ENCODE assay signal across 14 mouse cellular contexts in the genomic region with DNA sequence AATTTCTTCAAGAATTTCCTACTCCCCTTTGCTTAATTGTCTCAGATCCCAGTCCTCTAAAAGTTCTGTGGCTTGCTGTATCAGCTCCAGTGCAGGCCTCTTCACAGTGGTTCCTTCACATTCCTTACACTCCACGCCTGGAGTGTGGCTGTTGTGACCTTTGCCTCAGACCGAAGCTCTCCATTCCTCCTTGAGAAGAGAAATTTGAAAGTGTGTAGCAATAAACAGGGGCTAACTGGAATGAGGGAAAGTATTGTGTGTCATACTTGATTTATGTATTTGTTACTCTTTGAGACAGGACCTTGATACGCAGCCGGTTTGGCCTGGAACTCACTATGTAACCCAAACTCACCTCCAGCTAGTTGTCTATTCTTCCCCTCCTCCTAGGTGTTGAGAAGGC. TPM values are rescaled to one million over a fixed set of nuclear protein-coding genes. Genes with fewer than 3 reads are reported as not detected.
DNase-seq lines count a peak whose midpoint lies in the region; ATAC-seq and TF ChIP-seq lines count a peak whose summit lies in the region.
"Had no signal": no experiment of that assay in that cellular context is flagged by ENCODE, and none has a peak within 500 bp of the region (broad histone marks: within the 10 kb centered on the region; RNA-seq: fewer than 3 reads in every experiment).

No protein-coding gene starts in this region.

- intact Hi-C loops in gastrocnemius, adult 2 months (cut with DNase I): loop anchor here (5.0 kb wide), 2 partner anchors 106 to 174 kb away; a partner anchor contains a TSS

- no peak for ATAC-seq in kidney, embryonic 16.5 days (ENCODE audit: low FRiP score, low TSS enrichment)
- ATAC-seq: CD4-positive, CD25-positive, alpha-beta regulatory T cell, adult 4 months; intestine, postnatal 0 days had no signal

- 72% methylated on average over 4 of the region's 4 CpGs for WGBS in kidney, embryonic 16.5 days

- no peaks in the 10 kb centered on the region for H3K9me3 ChIP-seq in kidney, embryonic 16.5 days (ENCODE audit: low read length)
- H3K9me3 ChIP-seq: embryonic facial prominence, embryonic 15.5 days; limb, embryonic 15.5 days had no signal

- peaks cover 20% of the 10 kb centered on the region for H3K4me1 ChIP-seq in kidney, embryonic 16.5 days (ENCODE audit: insufficient read depth, low read length)

- H3K4me2 ChIP-seq in kidney, embryonic 16.5 days (replicated peaks; ENCODE audit: low read depth, low read length): no peak overlapping the region

- DNase-seq in gastrocnemius, adult 2 months: no peak
- DNase-seq in gastrocnemius, postnatal 10 days: no peak
- no peak for DNase-seq in kidney, postnatal 10 days
- DNase-seq in Muller cell, postnatal 12 days (ENCODE audit: inconsistent ontology term): peak; percentile 24
- peak; percentile 36 for DNase-seq in lung, postnatal 10 days
- DNase-seq in thymus, postnatal 0 days (ENCODE audit: low spot score): no peak
- DNase-seq in testis, postnatal 14 days (ENCODE audit: low spot score): no peak
- DNase-seq: gastrocnemius, postnatal 25 days had no signal

- no peaks in the 10 kb centered on the region for H3K27me3 ChIP-seq in kidney, embryonic 16.5 days (ENCODE audit: insufficient read depth, low read length)

- no peaks in the 10 kb centered on the region for H3K36me3 ChIP-seq in kidney, embryonic 16.5 days (ENCODE audit: insufficient read depth, low read length)
- H3K36me3 ChIP-seq: embryonic facial prominence, embryonic 15.5 days; limb, embryonic 15.5 days had no signal

- no peak for TF ChIP-seq CTCF in gastrocnemius, adult 2 months (IDR thresholded peaks at IDR 0.05)

- 0 out of 2 replicates have a peak overlapping the region, but pooled peaks have one; percentile 83 for H3K27ac ChIP-seq in gastrocnemius, adult 2 months
- H3K27ac ChIP-seq in kidney, embryonic 16.5 days (ENCODE audit: low read length): peak overlapping the region; percentile 91

- H3K4me3 ChIP-seq in gastrocnemius, adult 2 months: no peak overlapping the region
- no peak overlapping the region for H3K4me3 ChIP-seq in kidney, embryonic 16.5 days (ENCODE audit: low read length)

- no peak overlapping the region for H3K9ac ChIP-seq in kidney, embryonic 16.5 days (replicated peaks; ENCODE audit: low read length)
- H3K9ac ChIP-seq: hindbrain, embryonic 14.5 days had no signal

RNA-seq across cellular contexts. Expression of a gene that starts 1.8 kb away (rescaled TPM):
- total RNA-seq in gastrocnemius, adult 2 months (2021): 1 to 10 TPM; 7.1 to 7.5 TPM
- 10 to 100 TPM; 22.2 to 23.6 TPM for total RNA-seq in gastrocnemius, postnatal 10 days (2021)
- 59.9 and 64.6 TPM in 2 replicates for polyA plus RNA-seq in kidney, embryonic 16.5 days (2015; fragmentation: Nextera tagmentation; extraction: Ambion mirVana)
- polyA plus RNA-seq in thymus, postnatal 0 days (2015; fragmentation: Nextera tagmentation; extraction: Ambion mirVana): 12.1 and 14.7 TPM in 2 replicates

Comparison
In these comparisons a context has a peak if more than half of its experiments do, and no peak if none do; other contexts are left out.
1. DNase-seq: peak in Muller cell, postnatal 12 days (single experiment) and lung, postnatal 10 days (single experiment); none in gastrocnemius, adult 2 months (single experiment), gastrocnemius, postnatal 10 days (single experiment), kidney, postnatal 10 days (single experiment), thymus, postnatal 0 days (single experiment) and testis, postnatal 14 days (single experiment).